Mouse (Mus musculus) liver, postnatal 0 days (tissue): ENCODE measurements around the gene Ppp1r7. TPM values are rescaled to one million over a fixed set of nuclear protein-coding genes. Genes with fewer than 3 reads are reported as not detected.

Experiments
- ATAC-seq: fragments of 200-750 bp; cut with Nextera tagmentation; 2 replicates; pipeline ENCODE4 v1.8.0; 2017; ENCODE audit warnings: mild to moderate bottlenecking, moderate library complexity
- DNase-seq: peaks from one replicate; pipeline ENCODE4 v3.0.0-alpha.2; 2016
- H3K27ac ChIP-seq: fragments of 300-500 bp; sonication (generic); 2 replicates; pipeline ENCODE4 v1.5.1; 2014; ENCODE audit warnings: antibody characterized with exemption, moderate library complexity, mild to moderate bottlenecking, low read depth
- H3K27me3 ChIP-seq: fragments of 300-500 bp; sonication (generic); 2 replicates; pipeline ENCODE4 v1.6.1; 2014; ENCODE audit warnings: low read length, control low read depth, mixed read lengths; ENCODE audit not compliant: insufficient read depth
- H3K36me3 ChIP-seq: fragments of 300-500 bp; sonication (generic); replicated peaks from 2 replicates; pipeline ENCODE4 v1.6.1; 2014; ENCODE audit warnings: mild to moderate bottlenecking, control low read depth, low read length, moderate library complexity, mixed read lengths; ENCODE audit not compliant: insufficient read depth
- H3K4me1 ChIP-seq: fragments of 300-500 bp; sonication (generic); 2 replicates; pipeline ENCODE4 v1.6.1; 2014; ENCODE audit warnings: antibody characterized with exemption, mild to moderate bottlenecking, control low read depth; ENCODE audit not compliant: insufficient read depth
- H3K4me2 ChIP-seq: fragments of 300-500 bp; sonication (generic); 2 replicates; pipeline ENCODE4 v1.6.1; 2014; ENCODE audit warnings: low read depth, mild to moderate bottlenecking, low read length, moderate library complexity, mixed read lengths
- H3K4me3 ChIP-seq: fragments of 300-500 bp; sonication (generic); 2 replicates; pipeline ENCODE4 v1.5.1; 2014; ENCODE audit warnings: low read depth, low read length
- H3K9ac ChIP-seq: fragments of 300-500 bp; sonication (generic); replicated peaks from 2 replicates; pipeline ENCODE4 v1.6.1; 2014; ENCODE audit warnings: mild to moderate bottlenecking, moderate library complexity
- H3K9me3 ChIP-seq: fragments of 300-500 bp; sonication (generic); 2 replicates; pipeline ENCODE4 v1.6.1; 2016; ENCODE audit warnings: mild to moderate bottlenecking, control low read depth, low read length, mixed read lengths
- CTCF ChIP-seq: sonication (generic); IDR thresholded peaks from 2 replicates; pipeline ENCODE4 v1.5.1; 2016; ENCODE audit warnings: antibody characterized with exemption, low read depth
- EP300 ChIP-seq: IDR thresholded peaks from 2 replicates; pipeline ENCODE4 v1.6.1; 2016; ENCODE audit warnings: antibody characterized with exemption, low read depth, mild to moderate bottlenecking
- WGBS: fragments of 180-500 bp; shearing (Covaris S2); extraction: QIAGEN DNeasy Blood & Tissue Kit; methylation state at CpG from one replicate; pipeline ENCODE4 v1.1.7; 2014; ENCODE audit not compliant: insufficient replicate concordance; 5-methylcytosine and 5-hydroxymethylcytosine counted together
- microRNA-seq: library from miRNA; unstranded; fragments of <30 nt; microRNA quantifications from one replicate; pipeline ENCODE4, GENCODE M21; 2016
- polyA plus RNA-seq: library from polyadenylated mRNA; unstranded; fragments of >200 nt; fragmentation: Nextera tagmentation; extraction: Ambion mirVana; gene quantifications from 2 replicates; pipeline ENCODE4 v1.2.1, GENCODE M21; 2015

Ppp1r7 gene
- polyA plus RNA-seq, 1 experiment from 2014 or later = 19.5 TPM

- no peak for TF ChIP-seq EP300
- TF ChIP-seq CTCF = no peak
- DNase-seq (no peak), ATAC-seq (no peak)
- Histone ChIP-seq H3K27me3 (no peaks in the 10 kb centered on the region), H3K27ac (no peak overlapping the region), H3K9me3 (no peaks in the 10 kb centered on the region), H3K4me2 (no peak overlapping the region), H3K9ac (no peak overlapping the region), H3K4me3 (no peak overlapping the region), H3K36me3 (peaks cover 26% of the 10 kb centered on the region), H3K4me1 (peaks cover 5% of the 10 kb centered on the region; the same call in 1 of the 2 replicates)
- WGBS = 57% methylated on average over 4 of the region's 4 CpGs
These were observed 60.7 kb downstream of the Ppp1r7 start for GRCm38 (mm10) chr1:93403403-93403802.

Small RNAs within 50 kb of the gene (microRNA-seq; reads per million reads assigned to microRNA genes)
- gene Mir6345 = not detected
- not detected for gene Mir6902

Other genes starting within 250 kb of the Ppp1r7 start
- gene Kif1a, start 240.9 kb upstream of the Ppp1r7 start, polyA plus RNA-seq = 0.17 and 0.28 TPM in 2 replicates
- 443 and 456 TPM in 2 replicates for gene Agxt, start 207.6 kb upstream of the Ppp1r7 start, polyA plus RNA-seq
- 0.51 and 0.99 TPM in 2 replicates for gene 2310007B03Rik, start 181.9 kb upstream of the Ppp1r7 start, polyA plus RNA-seq
- not detected in 2 replicates for gene Crocc2, start 174.1 kb upstream of the Ppp1r7 start, polyA plus RNA-seq
- 0.25 and 0.54 TPM in 2 replicates for gene Sned1, start 107.0 kb upstream of the Ppp1r7 start, polyA plus RNA-seq
- gene Mterf4, start 36.9 kb upstream of the Ppp1r7 start, polyA plus RNA-seq = 8.7 and 9.4 TPM in 2 replicates
- 1.9 and 2.3 TPM in 2 replicates for gene Pask, start 628 bp downstream of the Ppp1r7 start, polyA plus RNA-seq
- gene Ano7, start 31.1 kb downstream of the Ppp1r7 start, polyA plus RNA-seq = not detected in 2 replicates
- 106 and 131 TPM in 2 replicates for gene Hdlbp, start 136.0 kb downstream of the Ppp1r7 start, polyA plus RNA-seq
- 3.9 and 4.0 TPM in 2 replicates for gene Farp2, start 169.2 kb downstream of the Ppp1r7 start, polyA plus RNA-seq